ENCODE assay signal across 19 mouse cellular contexts in genomic region chr13:109233911-109234613, GRCm38 (mm10).
DNase-seq lines count a peak whose midpoint lies in the region; ATAC-seq lines count a peak whose summit lies in the region.
"Had no signal": no experiment of that assay in that cellular context is flagged by ENCODE, and none has a peak within 500 bp of the region (broad histone marks: within the 10 kb centered on the region; RNA-seq: fewer than 3 reads in every experiment).

No protein-coding gene starts in this region.

- H3K9ac ChIP-seq in liver, embryonic 12.5 days, result no peak overlapping the region
- no peak overlapping the region for H3K9ac ChIP-seq in limb, embryonic 12.5 days (replicated peaks)
- H3K9ac ChIP-seq: liver, embryonic 15.5 days; midbrain, embryonic 13.5 days; neural tube, embryonic 12.5 days had no signal

- ATAC-seq in frontal cortex, adult (ENCODE audit: low TSS enrichment), result 0 out of 2 replicates have a peak, but pooled peaks have one; percentile 32
- no peak for ATAC-seq in liver, embryonic 12.5 days
- ATAC-seq in limb, embryonic 12.5 days (ENCODE audit: insufficient number of reproducible peaks, insufficient read depth, low FRiP score, low TSS enrichment, low read depth), result no peak
- ATAC-seq: inflammation-experienced regulatory T-cells, adult 6 months; midbrain, embryonic 13.5 days; Patski had no signal

- no peaks in the 10 kb centered on the region for H3K27me3 ChIP-seq in liver, embryonic 12.5 days (replicated peaks)
- H3K27me3 ChIP-seq in limb, embryonic 12.5 days, result no peaks in the 10 kb centered on the region
- H3K27me3 ChIP-seq: liver, embryonic 15.5 days; midbrain, embryonic 13.5 days; neural tube, embryonic 12.5 days; Patski had no signal

- no peaks in the 10 kb centered on the region for H3K36me3 ChIP-seq in liver, embryonic 12.5 days
- H3K36me3 ChIP-seq in limb, embryonic 12.5 days, result no peaks in the 10 kb centered on the region
- H3K36me3 ChIP-seq: liver, embryonic 15.5 days; midbrain, embryonic 13.5 days; neural tube, embryonic 12.5 days had no signal

- H3K4me1 ChIP-seq in liver, embryonic 12.5 days, result peaks cover 39% of the 10 kb centered on the region
- peaks cover 31% of the 10 kb centered on the region for H3K4me1 ChIP-seq in limb, embryonic 12.5 days (replicated peaks)
- H3K4me1 ChIP-seq: neural tube, embryonic 12.5 days had no signal

- H3K27ac ChIP-seq in liver, embryonic 12.5 days, result no peak overlapping the region
- H3K27ac ChIP-seq in limb, embryonic 12.5 days, result no peak overlapping the region
- H3K27ac ChIP-seq: left cerebral cortex, adult 2 months; liver, embryonic 15.5 days; midbrain, embryonic 13.5 days; neural tube, embryonic 12.5 days had no signal

- WGBS in liver, embryonic 12.5 days (ENCODE audit: insufficient replicate concordance), result 32% methylated on average over 5 of the region's 5 CpGs
- 33% methylated on average over 5 of the region's 5 CpGs for WGBS in limb, embryonic 12.5 days

- no peak overlapping the region for H3K4me3 ChIP-seq in liver, embryonic 12.5 days
- no peak overlapping the region for H3K4me3 ChIP-seq in limb, embryonic 12.5 days (replicated peaks)
- H3K4me3 ChIP-seq: left cerebral cortex, adult 2 months; liver, embryonic 15.5 days; midbrain, embryonic 13.5 days; neural tube, embryonic 12.5 days had no signal

- H3K4me2 ChIP-seq in liver, embryonic 12.5 days, result no peak overlapping the region
- peak overlapping the region; percentile 6; the same call in 1 of the 2 replicates for H3K4me2 ChIP-seq in limb, embryonic 12.5 days
- H3K4me2 ChIP-seq: liver, embryonic 15.5 days; midbrain, embryonic 13.5 days; neural tube, embryonic 12.5 days had no signal

- DNase-seq in frontal cortex, postnatal 10 days (ENCODE audit: low spot score in 2 of 2), result no peak
- DNase-seq in liver, result peak; percentile 21
- DNase-seq in NIH3T3 (ENCODE audit: low read depth), result peak; percentile 43
- DNase-seq in right cerebral cortex, adult 2 months (ENCODE audit: low spot score in 2 of 2), result no peak
- no peak for DNase-seq in layer of hippocampus, postnatal 10 days (ENCODE audit: low spot score in 2 of 2)
- DNase-seq: adrenal gland, adult 8-10 months; cerebellum, adult 11-12 months; gastrocnemius, postnatal 14 days; kidney, postnatal 4 days; right cerebral cortex, postnatal 14 days had no signal

- H3K9me3 ChIP-seq in liver, embryonic 12.5 days (replicated peaks), result no peaks in the 10 kb centered on the region
- H3K9me3 ChIP-seq in limb, embryonic 12.5 days, result no peaks in the 10 kb centered on the region
- H3K9me3 ChIP-seq: liver, embryonic 15.5 days; midbrain, embryonic 13.5 days; neural tube, embryonic 12.5 days had no signal

Comparison
In these comparisons a context has a peak if more than half of its experiments do, and no peak if none do; other contexts are left out.
1. DNase-seq: peak in liver (single experiment) and NIH3T3 (single experiment); none in frontal cortex, postnatal 10 days (0 of 2), right cerebral cortex, adult 2 months (0 of 2) and layer of hippocampus, postnatal 10 days (0 of 2).